Mouse (Mus musculus) stomach, embryonic 14.5 days (tissue): ENCODE results near the gene Adgrb3. TPM values are rescaled to one million over a fixed set of nuclear protein-coding genes. Genes with fewer than 3 reads are reported as not detected.

Experiments
- ATAC-seq: fragments of 200-750 bp; cut with Nextera tagmentation; 2 replicates; pipeline ENCODE4 v1.8.0; 2017; ENCODE audit warnings: low read depth, moderate TSS enrichment; ENCODE audit not compliant: insufficient number of reproducible peaks, insufficient read depth, low FRiP score
- H3K27ac ChIP-seq: fragments of 300-500 bp; sonication (generic); 2 replicates; pipeline ENCODE4 v1.5.1; 2014; ENCODE audit warnings: mild to moderate bottlenecking, low read length, moderate library complexity, mixed read lengths
- H3K27me3 ChIP-seq: fragments of 300-500 bp; sonication (generic); 2 replicates; pipeline ENCODE4 v1.6.1; 2014; ENCODE audit warnings: low read length, control low read depth, mixed read lengths; ENCODE audit not compliant: control insufficient read depth, insufficient read depth
- H3K36me3 ChIP-seq: fragments of 300-500 bp; sonication (generic); 2 replicates; pipeline ENCODE4 v1.6.1; 2014; ENCODE audit warnings: mild to moderate bottlenecking, control low read depth, low read length, moderate library complexity, mixed read lengths; ENCODE audit not compliant: control insufficient read depth, insufficient read depth
- H3K4me1 ChIP-seq: fragments of 300-500 bp; sonication (generic); 2 replicates; pipeline ENCODE4 v1.6.1; 2014; ENCODE audit warnings: low read length, control low read depth, mixed read lengths; ENCODE audit not compliant: control insufficient read depth, insufficient read depth
- H3K4me2 ChIP-seq: fragments of 300-500 bp; sonication (generic); replicated peaks from 2 replicates; pipeline ENCODE4 v1.6.1; 2014; ENCODE audit warnings: low read depth, low read length, control low read depth
- H3K4me3 ChIP-seq: fragments of 300-500 bp; sonication (generic); 2 replicates; pipeline ENCODE4 v1.5.1; 2014; ENCODE audit warnings: low read depth, low read length, control low read depth
- H3K9ac ChIP-seq: fragments of 300-500 bp; sonication (generic); replicated peaks from 2 replicates; pipeline ENCODE4 v1.6.1; 2014; ENCODE audit warnings: low read depth, mild to moderate bottlenecking, control low read depth, low read length, moderate library complexity, mixed read lengths
- H3K9me3 ChIP-seq: fragments of 300-500 bp; sonication (generic); 2 replicates; pipeline ENCODE4 v1.6.1; 2016; ENCODE audit warnings: low read depth, low read length, control low read depth; ENCODE audit not compliant: control insufficient read depth
- WGBS: fragments of 180-500 bp; shearing (Covaris S2); extraction: QIAGEN DNeasy Blood & Tissue Kit; methylation state at CpG from one replicate; pipeline ENCODE4 v1.1.7; 2014; 5-methylcytosine and 5-hydroxymethylcytosine counted together
- polyA plus RNA-seq: library from polyadenylated mRNA; unstranded; fragments of >200 nt; fragmentation: Nextera tagmentation; extraction: Ambion mirVana; gene quantifications from 2 replicates; pipeline ENCODE4 v1.2.1, GENCODE M21; 2014

Gene Adgrb3
- polyA plus RNA-seq, 1 experiment from 2014 or later = 5.6 TPM

GRCm38 (mm10) chr1:25191986-25192385, 637.5 kb downstream of the Adgrb3 start:
- Histone ChIP-seq H3K4me1 (no peaks in the 10 kb centered on the region), H3K9me3 (no peaks in the 10 kb centered on the region), H3K9ac (no peak overlapping the region), H3K4me3 (no peak overlapping the region), H3K36me3 (no peaks in the 10 kb centered on the region), H3K27me3 (no peaks in the 10 kb centered on the region), H3K27ac (no peak overlapping the region), H3K4me2 (no peak overlapping the region)
- 80% methylated on average over 11 of the region's 11 CpGs for WGBS
- ATAC-seq = no peak

GRCm38 (mm10) chr1:25189261-25189660, 640.2 kb downstream of the Adgrb3 start:
- no peak overlapping the region for H3K27ac ChIP-seq
- no peaks in the 10 kb centered on the region for H3K4me1 ChIP-seq
- H3K4me2 ChIP-seq = no peak overlapping the region
- 45% methylated on average over 9 of the region's 9 CpGs for WGBS
- no peak overlapping the region for H3K9ac ChIP-seq
- ATAC-seq = no peak
- no peaks in the 10 kb centered on the region for H3K36me3 ChIP-seq
- no peaks in the 10 kb centered on the region for H3K9me3 ChIP-seq
- H3K27me3 ChIP-seq = no peaks in the 10 kb centered on the region
- H3K4me3 ChIP-seq = no peak overlapping the region

GRCm38 (mm10) chr1:25185909-25186308, 643.6 kb downstream of the Adgrb3 start:
- no peaks in the 10 kb centered on the region for H3K4me1 ChIP-seq
- H3K36me3 ChIP-seq = no peaks in the 10 kb centered on the region
- no peak overlapping the region for H3K27ac ChIP-seq
- ATAC-seq = no peak
- H3K9ac ChIP-seq = no peak overlapping the region
- no peaks in the 10 kb centered on the region for H3K9me3 ChIP-seq
- WGBS = 80% methylated on average over 2 of the region's 2 CpGs
- H3K27me3 ChIP-seq = no peaks in the 10 kb centered on the region
- H3K4me3 ChIP-seq = no peak overlapping the region
- no peak overlapping the region for H3K4me2 ChIP-seq

GRCm38 (mm10) chr1:25181881-25182280, 647.6 kb downstream of the Adgrb3 start:
- WGBS = 61% methylated on average over 2 of the region's 2 CpGs
- H3K4me1 ChIP-seq = no peaks in the 10 kb centered on the region
- no peak overlapping the region for H3K9ac ChIP-seq
- H3K4me2 ChIP-seq = no peak overlapping the region
- H3K36me3 ChIP-seq = no peaks in the 10 kb centered on the region
- no peak overlapping the region for H3K4me3 ChIP-seq
- no peaks in the 10 kb centered on the region for H3K9me3 ChIP-seq
- ATAC-seq = no peak
- no peaks in the 10 kb centered on the region for H3K27me3 ChIP-seq
- H3K27ac ChIP-seq = no peak overlapping the region

GRCm38 (mm10) chr1:25180615-25181014, 648.9 kb downstream of the Adgrb3 start:
- no peaks in the 10 kb centered on the region for H3K9me3 ChIP-seq
- H3K36me3 ChIP-seq = no peaks in the 10 kb centered on the region
- H3K9ac ChIP-seq = no peak overlapping the region
- no peak overlapping the region for H3K4me3 ChIP-seq
- no peak for ATAC-seq
- H3K4me2 ChIP-seq = no peak overlapping the region
- 74% methylated on average over 6 of the region's 6 CpGs for WGBS
- no peaks in the 10 kb centered on the region for H3K27me3 ChIP-seq
- no peaks in the 10 kb centered on the region for H3K4me1 ChIP-seq
- H3K27ac ChIP-seq = no peak overlapping the region

GRCm38 (mm10) chr1:25179860-25180582, 649.5 kb downstream of the Adgrb3 start:
- Histone ChIP-seq H3K27me3 (no peaks in the 10 kb centered on the region), H3K4me2 (no peak overlapping the region), H3K36me3 (no peaks in the 10 kb centered on the region), H3K4me1 (no peaks in the 10 kb centered on the region), H3K9me3 (no peaks in the 10 kb centered on the region), H3K9ac (no peak overlapping the region), H3K4me3 (no peak overlapping the region), H3K27ac (no peak overlapping the region)
- WGBS = 67% methylated on average over 9 of the region's 9 CpGs
- no peak for ATAC-seq

- H3K9me3 ChIP-seq = no peaks in the 10 kb centered on the region
- ATAC-seq = no peak
- no peak overlapping the region for H3K27ac ChIP-seq
- no peak overlapping the region for H3K9ac ChIP-seq
- H3K4me1 ChIP-seq = no peaks in the 10 kb centered on the region
- H3K36me3 ChIP-seq = no peaks in the 10 kb centered on the region
- H3K27me3 ChIP-seq = no peaks in the 10 kb centered on the region
- H3K4me2 ChIP-seq = no peak overlapping the region
- H3K4me3 ChIP-seq = no peak overlapping the region
- WGBS = 52% methylated on average over 21 of the region's 21 CpGs
Observed at GRCm38 (mm10) chr1:25178347-25179130, 651.0 kb downstream of the Adgrb3 start.

- Histone ChIP-seq H3K4me1 (no peaks in the 10 kb centered on the region), H3K27ac (no peak overlapping the region), H3K9ac (no peak overlapping the region), H3K4me2 (no peak overlapping the region), H3K27me3 (no peaks in the 10 kb centered on the region), H3K36me3 (no peaks in the 10 kb centered on the region), H3K9me3 (no peaks in the 10 kb centered on the region), H3K4me3 (no peak overlapping the region)
- 89% methylated on average over 5 of the region's 5 CpGs for WGBS
- ATAC-seq = no peak
Observed at GRCm38 (mm10) chr1:25167120-25167519, 662.4 kb downstream of the Adgrb3 start.
